Mouse (Mus musculus): Measurements from ENCODE around the gene Tmem45a2. TPM values are rescaled to one million over a fixed set of nuclear protein-coding genes. Genes with fewer than 3 reads are reported as not detected.
A peak's percentile ranks its signal among the peaks of the same experiment; 100 is the strongest.

Gene Tmem45a2
- not detected for polyA plus RNA-seq (2021)

GRCm38 (mm10) chr16:57071132-57071639, at the start of gene Tmem45a2:
Tmem45a2 (minus strand) TSS chr16:57071372.
- TF ChIP-seq CTCF (IDR thresholded peaks at IDR 0.05), result no peak
- POLR2A ChIA-PET, result no interaction called here
- H3K27me3 ChIP-seq, result peaks cover 55% of the 10 kb centered on the region
- ATAC-seq (no peak), DNase-seq (ENCODE audit: low read depth, low spot score) (no peak)
- CTCF ChIA-PET, result no interaction called here
- in situ Hi-C loops (cut with MboI; ENCODE audit: low pct_unique_long_range_greater_than_20kb), result no loop called here

GRCm38 (mm10) chr16:57117562-57117961, 46.4 kb upstream of the Tmem45a2 start:
- no peak for ATAC-seq
- in situ Hi-C loops (cut with MboI; ENCODE audit: low pct_unique_long_range_greater_than_20kb), result no loop called here
- ChIA-PET CTCF (interaction anchor here (1.1 kb wide), 1 partner anchor 49 kb away, joined by 5 read pairs; no protein-coding TSS in a partner anchor), POLR2A (no interaction called here)
- no peak for DNase-seq (ENCODE audit: low read depth, low spot score)
- peaks cover 40% of the 10 kb centered on the region for H3K27me3 ChIP-seq
- TF ChIP-seq CTCF (IDR thresholded peaks at IDR 0.05), result no peak

GRCm38 (mm10) chr16:57116066-57116465, 44.9 kb upstream of the Tmem45a2 start:
- no peak for DNase-seq (ENCODE audit: low read depth, low spot score)
- ATAC-seq, result no peak
- ChIA-PET CTCF (interaction anchor here (1.1 to 2.0 kb wide), 3 partner anchors 51 to 478 kb away, joined by 3 to 12 read pairs (median 4); partner anchors contain the start of gene Nit2), POLR2A (no interaction called here)
- in situ Hi-C loops (cut with MboI; ENCODE audit: low pct_unique_long_range_greater_than_20kb), result no loop called here
- H3K27me3 ChIP-seq, result peaks cover 55% of the 10 kb centered on the region
- no peak for TF ChIP-seq CTCF (IDR thresholded peaks at IDR 0.05)

GRCm38 (mm10) chr16:57106185-57106960, 35.2 kb upstream of the Tmem45a2 start:
- POLR2A ChIA-PET, result interaction anchor here (0.6 kb wide), 1 partner anchor 118 kb away, joined by 3 read pairs; no protein-coding TSS in a partner anchor
- in situ Hi-C loops (cut with MboI; ENCODE audit: low pct_unique_long_range_greater_than_20kb), result loop anchor here (10.0 kb wide), 1 partner anchor 332 kb away; no protein-coding TSS in a partner anchor
- DNase-seq (ENCODE audit: low read depth, low spot score) (no peak), ATAC-seq (no peak)
- TF ChIP-seq CTCF (IDR thresholded peaks at IDR 0.05), result no peak
- peaks cover 58% of the 10 kb centered on the region for H3K27me3 ChIP-seq
- CTCF ChIA-PET, result interaction anchor here (1.1 kb wide), 1 partner anchor 8 kb away, joined by 4 read pairs; no protein-coding TSS in a partner anchor

GRCm38 (mm10) chr16:57101174-57101573, 30.0 kb upstream of the Tmem45a2 start:
- POLR2A ChIA-PET, result no interaction called here
- ATAC-seq (no peak), DNase-seq (ENCODE audit: low read depth, low spot score) (no peak)
- H3K27me3 ChIP-seq, result peaks cover 40% of the 10 kb centered on the region
- in situ Hi-C loops (cut with MboI; ENCODE audit: low pct_unique_long_range_greater_than_20kb), result loop anchor here (10.0 kb wide), 1 partner anchor 326 kb away; no protein-coding TSS in a partner anchor
- TF ChIP-seq CTCF (IDR thresholded peaks at IDR 0.05), result no peak
- CTCF ChIA-PET, result no interaction called here

GRCm38 (mm10) chr16:57099572-57100237, 28.5 kb upstream of the Tmem45a2 start:
- TF ChIP-seq CTCF (IDR thresholded peaks at IDR 0.05), result no peak
- in situ Hi-C loops (cut with MboI; ENCODE audit: low pct_unique_long_range_greater_than_20kb), result loop anchor here (10.0 kb wide), 1 partner anchor 325 kb away; no protein-coding TSS in a partner anchor
- peaks cover 40% of the 10 kb centered on the region for H3K27me3 ChIP-seq
- ChIA-PET POLR2A (no interaction called here), CTCF (interaction anchor here (0.6 kb wide), 1 partner anchor 9 kb away, joined by 3 read pairs; no protein-coding TSS in a partner anchor)
- no peak for ATAC-seq
- no peak for DNase-seq (ENCODE audit: low read depth, low spot score)

GRCm38 (mm10) chr16:57098468-57099144, 27.4 kb upstream of the Tmem45a2 start:
- ChIA-PET CTCF (interaction anchor here (0.6 kb wide), 1 partner anchor 10 kb away, joined by 3 read pairs; no protein-coding TSS in a partner anchor), POLR2A (no interaction called here)
- H3K27me3 ChIP-seq, result peaks cover 37% of the 10 kb centered on the region
- ATAC-seq (no peak), DNase-seq (ENCODE audit: low read depth, low spot score) (no peak)
- no peak for TF ChIP-seq CTCF (IDR thresholded peaks at IDR 0.05)
- in situ Hi-C loops (cut with MboI; ENCODE audit: low pct_unique_long_range_greater_than_20kb), result no loop called here

GRCm38 (mm10) chr16:57092911-57093605, 21.9 kb upstream of the Tmem45a2 start:
- CTCF ChIA-PET, result interaction anchor here (0.8 to 1.2 kb wide), 2 partner anchors 12 to 322 kb away, joined by 3 to 4 read pairs; no protein-coding TSS in a partner anchor
- POLR2A ChIA-PET, result no interaction called here
- no peak for ATAC-seq
- in situ Hi-C loops (cut with MboI; ENCODE audit: low pct_unique_long_range_greater_than_20kb), result no loop called here
- peaks cover 30% of the 10 kb centered on the region for H3K27me3 ChIP-seq
- no peak for TF ChIP-seq CTCF (IDR thresholded peaks at IDR 0.05)
- DNase-seq (ENCODE audit: low read depth, low spot score), result no peak

GRCm38 (mm10) chr16:57092460-57092859, 21.3 kb upstream of the Tmem45a2 start:
- TF ChIP-seq CTCF (IDR thresholded peaks at IDR 0.05), result peak; percentile 73
- ATAC-seq, result peak; percentile 47
- in situ Hi-C loops (cut with MboI; ENCODE audit: low pct_unique_long_range_greater_than_20kb), result no loop called here
- DNase-seq (ENCODE audit: low read depth, low spot score), result no peak
- POLR2A ChIA-PET, result no interaction called here
- peaks cover 25% of the 10 kb centered on the region for H3K27me3 ChIP-seq
- CTCF ChIA-PET, result no interaction called here

GRCm38 (mm10) chr16:57079577-57079976, 8.4 kb upstream of the Tmem45a2 start:
- no peak for TF ChIP-seq CTCF (IDR thresholded peaks at IDR 0.05)
- peaks cover 36% of the 10 kb centered on the region for H3K27me3 ChIP-seq
- in situ Hi-C loops (cut with MboI; ENCODE audit: low pct_unique_long_range_greater_than_20kb), result no loop called here
- POLR2A ChIA-PET, result no interaction called here
- no peak for DNase-seq (ENCODE audit: low read depth, low spot score)
- CTCF ChIA-PET, result interaction anchor here (0.8 kb wide), 1 partner anchor 58 kb away, joined by 3 read pairs; no protein-coding TSS in a partner anchor
- no peak for ATAC-seq

Data from Patski (cell line).